Mouse (Mus musculus) erythroblast, embryonic 14.5 days (primary cell): ENCODE results near the gene Arsb.

ENCODE experiments used
- GATA1 ChIP-seq: IDR thresholded peaks from 2 replicates; pipeline ENCODE4 v1.6.1; 2012; ENCODE audit warnings: low read length, inconsistent platforms, mixed read lengths
- TAL1 ChIP-seq: IDR thresholded peaks from 3 replicates; pipeline ENCODE4 v1.6.1; 2012; ENCODE audit warnings: low read length, inconsistent platforms, mixed read lengths

DNA sequence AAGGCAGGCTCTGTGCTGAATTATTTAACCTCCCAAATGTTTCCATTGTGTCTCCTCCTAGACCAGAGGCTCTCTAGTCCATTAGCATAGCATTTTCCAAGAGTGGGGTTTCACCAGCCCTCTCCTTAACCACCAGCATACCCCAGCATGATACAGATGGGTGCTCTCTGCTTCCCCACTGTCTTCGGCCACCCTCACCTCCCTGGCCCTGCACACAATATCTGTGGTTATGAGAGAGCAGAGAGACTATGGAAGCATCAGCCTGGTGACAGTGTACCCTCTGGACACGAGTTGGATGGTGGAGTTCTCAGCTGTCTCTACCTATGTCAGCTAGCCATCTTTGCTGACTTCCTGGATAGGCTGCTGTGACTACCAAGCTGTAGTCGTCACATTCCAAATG lies 142.8 kb downstream of the Arsb start:
- TF ChIP-seq GATA1 (no peak), TAL1 (no peak)
